Mouse (Mus musculus) regulatory T cell (primary cell): ENCODE data around the gene Olfr911-ps1.

Experiments
- in situ Hi-C: fragments of 300-600 bp; cut with MboI, MseI; formaldehyde crosslinking; loops from one replicate; pipeline ENCODE4 v1.15.1; 2025; ENCODE audit warnings: high pct_unique_total_duplicates

Gene Olfr911-ps1

GRCm38 (mm10) chr9:38521280-38521679 lies at the start of gene Olfr911-ps1:
Gene Olfr911-ps1 (plus strand): TSS chr9:38521580.
- in situ Hi-C loops, result no loop called here

- in situ Hi-C loops, result no loop called here
Measured at GRCm38 (mm10) chr9:38486785-38487184, 34.6 kb upstream of the Olfr911-ps1 start, which contains the start of gene Olfr906. Gene Olfr906 (plus strand): TSS chr9:38487085.

GRCm38 (mm10) chr9:38495501-38495900 lies 25.9 kb upstream of the Olfr911-ps1 start, which contains the start of gene Olfr907:
Gene Olfr907 (plus strand): TSS chr9:38495801.
- in situ Hi-C loops, result no loop called here

GRCm38 (mm10) chr9:38512353-38512752 lies 9.0 kb upstream of the Olfr911-ps1 start:
- in situ Hi-C loops, result no loop called here

- in situ Hi-C loops, result loop anchor here (10.0 kb wide), 1 partner anchor 1623 kb away; no protein-coding TSS in a partner anchor
Measured at GRCm38 (mm10) chr9:38537549-38537948, 16.2 kb downstream of the Olfr911-ps1 start, which contains the start of gene Olfr910. Gene Olfr910 (plus strand): TSS chr9:38537849.
